Mouse (Mus musculus): ENCODE measurements around the gene Pld4.

DNA sequence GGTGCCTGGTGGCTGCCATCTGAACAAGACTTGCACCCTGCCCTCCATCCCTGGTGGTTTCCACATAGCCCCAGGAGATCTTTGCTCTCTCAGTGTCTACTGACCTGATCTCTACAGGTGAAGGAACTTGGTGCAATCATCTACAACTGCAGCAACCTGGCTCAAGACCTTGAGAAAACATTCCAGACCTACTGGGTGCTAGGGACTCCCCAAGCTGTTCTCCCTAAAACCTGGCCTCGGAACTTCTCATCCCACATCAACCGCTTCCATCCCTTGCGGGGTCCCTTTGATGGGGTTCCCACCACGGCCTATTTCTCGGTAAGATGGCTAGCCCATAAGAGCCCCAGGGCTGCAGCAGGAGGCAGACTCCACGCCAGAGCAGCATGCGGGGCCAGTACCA, 6.1 kb downstream of the Pld4 start:
- TF ChIP-seq EP300 (IDR thresholded peaks at IDR 0.05; ENCODE audit: insufficient read depth, low read depth, low read length) (no peak), POLR2A (IDR thresholded peaks at IDR 0.05; ENCODE audit: insufficient read depth, low read length) (no peak), CTCF (IDR thresholded peaks at IDR 0.05; ENCODE audit: low read depth, low read length) (no peak)
